Mouse (Mus musculus): Measurements from ENCODE around the gene Col23a1. TPM values are rescaled to one million over a fixed set of nuclear protein-coding genes. Genes with fewer than 3 reads are reported as not detected.

Gene Col23a1
- total RNA-seq (2017), result 0.21 to 0.39 TPM in 2 of 3 replicates, not detected in the other

GRCm38 (mm10) chr11:51289564-51290041 is at the start of gene Col23a1:
Gene Col23a1, plus strand, starts transcription at chr11:51289920.
- ATAC-seq (replicated peaks; ENCODE audit: insufficient number of reproducible peaks, low FRiP score, low TSS enrichment, poor library complexity, severe bottlenecking), result 0 out of 2 replicates have a peak, but pooled peaks have one; percentile 28

GRCm38 (mm10) chr11:51242897-51243296 is 46.8 kb upstream of the Col23a1 start:
- no peak for ATAC-seq (replicated peaks; ENCODE audit: insufficient number of reproducible peaks, low FRiP score, low TSS enrichment, poor library complexity, severe bottlenecking)

GRCm38 (mm10) chr11:51257006-51257405 is 32.7 kb upstream of the Col23a1 start:
- no peak for ATAC-seq (replicated peaks; ENCODE audit: insufficient number of reproducible peaks, low FRiP score, low TSS enrichment, poor library complexity, severe bottlenecking)

- ATAC-seq (replicated peaks; ENCODE audit: insufficient number of reproducible peaks, low FRiP score, low TSS enrichment, poor library complexity, severe bottlenecking), result no peak
These were observed 28.0 kb upstream of the Col23a1 start, which contains the start of gene Clk4 for GRCm38 (mm10) chr11:51261680-51262219. Gene Clk4, plus strand, starts transcription at chr11:51261730.

GRCm38 (mm10) chr11:51262342-51263285 is 27.1 kb upstream of the Col23a1 start, which contains the start of gene BC049762:
Gene BC049762, minus strand, starts transcription at chr11:51263046.
- peak; percentile 93 for ATAC-seq (replicated peaks; ENCODE audit: insufficient number of reproducible peaks, low FRiP score, low TSS enrichment, poor library complexity, severe bottlenecking)

- ATAC-seq (replicated peaks; ENCODE audit: insufficient number of reproducible peaks, low FRiP score, low TSS enrichment, poor library complexity, severe bottlenecking), result 0 out of 2 replicates have a peak, but pooled peaks have one; percentile 8
These were observed 26.4 kb upstream of the Col23a1 start for GRCm38 (mm10) chr11:51263286-51263831.

GRCm38 (mm10) chr11:51264352-51264751 is 25.4 kb upstream of the Col23a1 start:
- peak; percentile 41 for ATAC-seq (replicated peaks; ENCODE audit: insufficient number of reproducible peaks, low FRiP score, low TSS enrichment, poor library complexity, severe bottlenecking)

- ATAC-seq (replicated peaks; ENCODE audit: insufficient number of reproducible peaks, low FRiP score, low TSS enrichment, poor library complexity, severe bottlenecking), result no peak
These were observed 24.4 kb upstream of the Col23a1 start for GRCm38 (mm10) chr11:51265326-51265725.

- ATAC-seq (replicated peaks; ENCODE audit: insufficient number of reproducible peaks, low FRiP score, low TSS enrichment, poor library complexity, severe bottlenecking), result no peak
These were observed 15.3 kb upstream of the Col23a1 start for GRCm38 (mm10) chr11:51274418-51274817.

- ATAC-seq (replicated peaks; ENCODE audit: insufficient number of reproducible peaks, low FRiP score, low TSS enrichment, poor library complexity, severe bottlenecking), result no peak
These were observed 591 bp downstream of the Col23a1 start for GRCm38 (mm10) chr11:51290066-51290955.

- no peak for ATAC-seq (replicated peaks; ENCODE audit: insufficient number of reproducible peaks, low FRiP score, low TSS enrichment, poor library complexity, severe bottlenecking)
These were observed 4.3 kb downstream of the Col23a1 start for GRCm38 (mm10) chr11:51293956-51294530.

GRCm38 (mm10) chr11:51295742-51296141 is 6.0 kb downstream of the Col23a1 start:
- ATAC-seq (replicated peaks; ENCODE audit: insufficient number of reproducible peaks, low FRiP score, low TSS enrichment, poor library complexity, severe bottlenecking), result no peak

- no peak for ATAC-seq (replicated peaks; ENCODE audit: insufficient number of reproducible peaks, low FRiP score, low TSS enrichment, poor library complexity, severe bottlenecking)
These were observed 9.0 kb downstream of the Col23a1 start for GRCm38 (mm10) chr11:51298691-51299090.

- ATAC-seq (replicated peaks; ENCODE audit: insufficient number of reproducible peaks, low FRiP score, low TSS enrichment, poor library complexity, severe bottlenecking), result no peak
These were observed 12.7 kb downstream of the Col23a1 start for GRCm38 (mm10) chr11:51302396-51302795.

- no peak for ATAC-seq (replicated peaks; ENCODE audit: insufficient number of reproducible peaks, low FRiP score, low TSS enrichment, poor library complexity, severe bottlenecking)
These were observed 14.3 kb downstream of the Col23a1 start for GRCm38 (mm10) chr11:51303981-51304553.

GRCm38 (mm10) chr11:51308306-51308705 is 18.6 kb downstream of the Col23a1 start:
- ATAC-seq (replicated peaks; ENCODE audit: insufficient number of reproducible peaks, low FRiP score, low TSS enrichment, poor library complexity, severe bottlenecking), result no peak

- no peak for ATAC-seq (replicated peaks; ENCODE audit: insufficient number of reproducible peaks, low FRiP score, low TSS enrichment, poor library complexity, severe bottlenecking)
These were observed 22.1 kb downstream of the Col23a1 start for GRCm38 (mm10) chr11:51311846-51312245.

Measured in monocyte, adult 5-6 weeks (primary cell).